ENCODE assay signal across 31 mouse cellular contexts in the genomic region with DNA sequence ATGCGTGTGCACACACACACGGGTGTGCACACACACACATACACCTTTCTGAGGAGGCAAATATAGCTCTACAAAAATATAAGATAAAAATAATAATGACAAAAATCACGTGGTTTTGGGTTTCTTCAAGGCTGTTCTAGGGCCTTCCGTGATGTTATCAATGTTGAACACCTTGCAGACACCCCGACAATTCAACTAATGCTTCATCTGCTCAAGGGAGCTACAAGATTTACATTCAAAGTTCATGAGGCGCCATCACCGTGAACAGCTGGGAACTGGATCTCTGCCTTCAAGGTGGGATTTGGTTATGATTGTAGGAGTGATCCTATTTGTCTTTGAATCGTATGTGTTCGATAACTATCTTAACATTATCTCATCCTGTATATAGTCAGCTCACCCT.
"Had no signal": no experiment of that assay in that cellular context is flagged by ENCODE, and none has a peak within 500 bp of the region (broad histone marks: within the 10 kb centered on the region; RNA-seq: fewer than 3 reads in every experiment).

No protein-coding gene starts in this region.

- H3K4me2 ChIP-seq: limb, embryonic 12.5 days; limb, embryonic 13.5 days; limb, embryonic 15.5 days; liver, embryonic 11.5 days; liver, embryonic 13.5 days; liver, embryonic 15.5 days; lung, embryonic 14.5 days; lung, embryonic 15.5 days; midbrain, embryonic 11.5 days; midbrain, embryonic 12.5 days; midbrain, embryonic 13.5 days; midbrain, embryonic 15.5 days; neural tube, embryonic 12.5 days had no signal

- H3K9me3 ChIP-seq: limb, embryonic 10.5 days; limb, embryonic 12.5 days; limb, embryonic 13.5 days; limb, embryonic 15.5 days; liver, embryonic 13.5 days; liver, embryonic 15.5 days; lung, embryonic 15.5 days; megakaryocyte, embryonic 14.5 days; midbrain, embryonic 10.5 days; midbrain, embryonic 12.5 days; midbrain, embryonic 13.5 days; midbrain, embryonic 15.5 days; neural tube, embryonic 12.5 days had no signal

- ATAC-seq: liver, postnatal 0 days; lung, postnatal 0 days; midbrain, embryonic 13.5 days; midbrain, embryonic 15.5 days; midbrain, embryonic 16.5 days had no signal

- H3K27ac ChIP-seq: limb, embryonic 10.5 days; limb, embryonic 12.5 days; limb, embryonic 13.5 days; limb, embryonic 15.5 days; liver, embryonic 13.5 days; liver, embryonic 14.5 days; liver, embryonic 15.5 days; lung, embryonic 15.5 days; macrophage; midbrain, embryonic 10.5 days; midbrain, embryonic 12.5 days; midbrain, embryonic 13.5 days; midbrain, embryonic 15.5 days; neural tube, embryonic 12.5 days had no signal

- H3K9ac ChIP-seq: limb, embryonic 12.5 days; limb, embryonic 13.5 days; limb, embryonic 15.5 days; liver, embryonic 13.5 days; liver, embryonic 14.5 days; liver, embryonic 15.5 days; liver, postnatal 0 days; lung, embryonic 14.5 days; lung, embryonic 15.5 days; midbrain, embryonic 12.5 days; midbrain, embryonic 13.5 days; midbrain, embryonic 15.5 days; neural tube, embryonic 12.5 days had no signal

- H3K4me1 ChIP-seq: limb, embryonic 12.5 days; limb, embryonic 15.5 days; liver, embryonic 13.5 days; liver, embryonic 15.5 days; lung, embryonic 15.5 days; midbrain, embryonic 13.5 days; midbrain, embryonic 15.5 days; neural tube, embryonic 12.5 days had no signal

- H3K4me3 ChIP-seq: limb, embryonic 10.5 days; limb, embryonic 12.5 days; limb, embryonic 13.5 days; limb, embryonic 15.5 days; liver, embryonic 13.5 days; liver, embryonic 15.5 days; lung, embryonic 15.5 days; megakaryocyte, embryonic 14.5 days; midbrain, embryonic 10.5 days; midbrain, embryonic 12.5 days; midbrain, embryonic 13.5 days; midbrain, embryonic 15.5 days; myocyte; neural tube, embryonic 12.5 days had no signal

- H3K36me3 ChIP-seq: limb, embryonic 10.5 days; limb, embryonic 12.5 days; limb, embryonic 13.5 days; limb, embryonic 15.5 days; liver, embryonic 13.5 days; liver, embryonic 15.5 days; lung, embryonic 15.5 days; midbrain, embryonic 10.5 days; midbrain, embryonic 12.5 days; midbrain, embryonic 13.5 days; midbrain, embryonic 15.5 days; neural tube, embryonic 12.5 days had no signal

- H3K27me3 ChIP-seq: limb, embryonic 12.5 days; limb, embryonic 13.5 days; limb, embryonic 15.5 days; liver, embryonic 13.5 days; liver, embryonic 15.5 days; lung, embryonic 15.5 days; megakaryocyte, embryonic 14.5 days; midbrain, embryonic 12.5 days; midbrain, embryonic 13.5 days; midbrain, embryonic 15.5 days; neural tube, embryonic 12.5 days had no signal

- DNase-seq: left cerebral cortex, postnatal 4 days; liver; liver, embryonic 13.5 days; liver, postnatal 0 days; lung, adult 18-20 months; lung, adult 2 months; lung, embryonic 14.5 days; lung, postnatal 10 days; lung, postnatal 14 days; lung, postnatal 36 days; lung, postnatal 4 days; midbrain, embryonic 14.5 days had no signal
